Mouse (Mus musculus): ENCODE results near the gene Rps6ka2. TPM values are rescaled to one million over a fixed set of nuclear protein-coding genes. Genes with fewer than 3 reads are reported as not detected.

Rps6ka2 gene
- polyA plus RNA-seq, 1 experiment, result 0.03 TPM

DNA sequence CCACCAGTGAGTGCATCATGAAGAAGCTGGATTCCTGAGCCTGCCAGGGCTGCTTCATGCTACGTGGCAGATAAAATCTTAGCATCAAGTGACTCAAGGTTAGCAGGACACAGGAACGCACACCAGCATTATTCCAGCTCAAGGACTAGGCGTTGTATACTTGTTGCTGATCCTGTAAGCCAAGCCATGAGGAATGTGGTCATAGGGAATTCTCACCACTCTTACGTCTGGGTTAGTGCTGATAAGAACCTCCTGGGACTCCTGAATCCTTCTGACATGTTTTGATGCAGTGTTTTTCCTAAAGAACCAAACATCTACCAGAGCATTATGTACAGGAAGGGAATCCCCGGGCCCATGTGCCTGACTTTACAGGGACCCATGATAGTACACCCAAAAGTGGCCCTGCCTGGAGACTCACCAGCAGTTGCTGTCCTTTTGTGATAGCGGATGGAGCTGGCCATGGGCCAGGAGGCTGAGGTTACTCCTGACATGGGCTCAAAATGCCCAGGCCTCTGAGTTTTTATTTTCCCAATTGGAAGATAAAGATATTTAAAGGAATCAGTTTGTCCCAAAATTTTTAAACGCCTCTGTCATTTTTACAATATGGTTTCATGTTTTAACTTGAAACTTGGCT is 25.9 kb upstream of the Rps6ka2 start:
- H3K4me3 ChIP-seq (replicated peaks), result no peak overlapping the region
- H3K9me3 ChIP-seq (ENCODE audit: control insufficient read depth, low read length), result no peaks in the 10 kb centered on the region
- TF ChIP-seq GATA1 (IDR thresholded peaks at IDR 0.05; ENCODE audit: low read length) (no peak), TAL1 (IDR thresholded peaks at IDR 0.05; ENCODE audit: low read length) (no peak)
- no peaks in the 10 kb centered on the region for H3K4me1 ChIP-seq (ENCODE audit: control insufficient read depth)
- H3K27me3 ChIP-seq (ENCODE audit: control insufficient read depth), result no peaks in the 10 kb centered on the region
- H3K36me3 ChIP-seq (ENCODE audit: control insufficient read depth), result no peaks in the 10 kb centered on the region

DNA sequence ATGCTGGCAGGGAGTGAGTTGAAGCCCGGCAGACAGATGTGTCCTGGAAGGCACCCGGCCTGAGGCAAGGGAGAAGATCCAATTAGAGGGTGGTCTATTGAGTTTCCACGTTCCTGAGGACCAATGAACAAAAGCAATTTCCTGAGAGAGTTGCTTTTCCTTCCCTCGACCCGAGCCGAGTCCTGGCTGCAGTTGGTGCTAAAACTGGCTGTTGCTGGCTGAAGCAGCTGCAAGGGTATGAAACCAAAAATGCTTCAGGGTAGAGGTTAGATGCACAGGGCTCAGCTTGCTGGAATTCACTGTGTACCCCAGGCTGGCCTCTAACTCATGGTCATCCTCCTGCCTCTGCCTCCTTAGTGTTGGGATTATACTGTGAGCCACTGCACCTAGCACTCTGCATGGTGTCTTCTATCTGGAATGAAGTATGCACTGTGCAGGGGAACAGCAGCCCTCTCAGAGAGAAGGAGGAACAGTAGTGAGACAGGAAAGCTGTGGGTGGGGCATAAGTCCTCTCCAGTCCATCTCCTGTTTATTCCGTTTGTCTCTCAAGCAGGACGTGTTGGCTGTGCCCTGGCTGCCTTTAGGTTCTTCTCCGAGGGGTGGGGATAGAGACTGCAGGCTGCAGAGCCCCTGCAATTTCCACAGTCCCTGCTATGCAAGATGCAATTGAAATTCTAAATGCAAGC is 24.4 kb upstream of the Rps6ka2 start:
- TF ChIP-seq GATA1 (IDR thresholded peaks at IDR 0.05; ENCODE audit: low read length) (no peak), TAL1 (IDR thresholded peaks at IDR 0.05; ENCODE audit: low read length) (no peak)
- H3K4me3 ChIP-seq (replicated peaks), result no peak overlapping the region
- no peaks in the 10 kb centered on the region for H3K9me3 ChIP-seq (ENCODE audit: control insufficient read depth, low read length)
- no peaks in the 10 kb centered on the region for H3K36me3 ChIP-seq (ENCODE audit: control insufficient read depth)
- no peaks in the 10 kb centered on the region for H3K27me3 ChIP-seq (ENCODE audit: control insufficient read depth)
- no peaks in the 10 kb centered on the region for H3K4me1 ChIP-seq (ENCODE audit: control insufficient read depth)

DNA sequence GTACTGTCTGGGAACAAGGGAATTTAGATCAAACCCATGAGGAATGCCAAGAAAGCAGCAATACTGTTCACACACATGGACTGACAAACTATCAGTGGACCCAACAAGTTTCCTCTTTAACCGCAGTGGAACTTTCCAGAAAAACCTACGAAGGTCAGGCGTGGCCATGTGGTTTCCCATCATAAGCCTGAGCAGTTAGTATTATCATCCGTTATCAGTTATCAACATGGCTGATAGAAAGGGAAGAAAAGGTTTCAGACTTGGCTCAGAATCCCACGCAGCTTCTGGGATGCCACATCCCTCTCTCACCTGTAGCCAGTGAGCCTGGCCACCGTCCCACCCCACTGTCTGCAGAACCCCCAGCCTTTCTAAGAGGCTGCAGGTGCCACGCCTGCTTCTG is 23.4 kb upstream of the Rps6ka2 start:
- no peak for TF ChIP-seq TAL1 (IDR thresholded peaks at IDR 0.05; ENCODE audit: low read length)
- no peak for TF ChIP-seq GATA1 (IDR thresholded peaks at IDR 0.05; ENCODE audit: low read length)
- Histone ChIP-seq H3K9me3 (ENCODE audit: control insufficient read depth, low read length) (no peaks in the 10 kb centered on the region), H3K4me1 (ENCODE audit: control insufficient read depth) (no peaks in the 10 kb centered on the region), H3K27me3 (ENCODE audit: control insufficient read depth) (no peaks in the 10 kb centered on the region), H3K36me3 (ENCODE audit: control insufficient read depth) (no peaks in the 10 kb centered on the region), H3K4me3 (replicated peaks) (no peak overlapping the region)

DNA sequence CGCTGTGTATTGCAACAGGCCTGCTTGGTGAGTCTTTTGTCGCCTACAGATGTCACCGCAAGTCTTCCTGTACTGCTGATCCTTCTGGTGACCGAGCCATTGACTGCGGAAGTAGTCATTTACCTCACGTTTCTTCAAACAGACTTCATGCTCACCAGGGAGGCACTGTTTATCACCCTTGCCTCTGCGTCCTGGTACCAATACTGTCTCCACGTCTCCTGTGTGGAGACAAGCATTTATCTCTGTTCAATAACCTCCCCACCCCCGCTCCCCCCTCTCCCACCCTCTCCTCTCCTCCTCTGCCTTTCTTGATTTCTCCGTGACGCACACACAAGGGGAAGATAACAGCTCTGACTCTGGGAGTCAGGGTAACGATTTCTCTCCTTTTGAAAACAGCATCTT is 22.0 kb upstream of the Rps6ka2 start:
- TF ChIP-seq TAL1 (IDR thresholded peaks at IDR 0.05; ENCODE audit: low read length) (no peak), GATA1 (IDR thresholded peaks at IDR 0.05; ENCODE audit: low read length) (no peak)
- no peaks in the 10 kb centered on the region for H3K4me1 ChIP-seq (ENCODE audit: control insufficient read depth)
- H3K27me3 ChIP-seq (ENCODE audit: control insufficient read depth), result no peaks in the 10 kb centered on the region
- H3K9me3 ChIP-seq (ENCODE audit: control insufficient read depth, low read length), result no peaks in the 10 kb centered on the region
- no peaks in the 10 kb centered on the region for H3K36me3 ChIP-seq (ENCODE audit: control insufficient read depth)
- no peak overlapping the region for H3K4me3 ChIP-seq (replicated peaks)

DNA sequence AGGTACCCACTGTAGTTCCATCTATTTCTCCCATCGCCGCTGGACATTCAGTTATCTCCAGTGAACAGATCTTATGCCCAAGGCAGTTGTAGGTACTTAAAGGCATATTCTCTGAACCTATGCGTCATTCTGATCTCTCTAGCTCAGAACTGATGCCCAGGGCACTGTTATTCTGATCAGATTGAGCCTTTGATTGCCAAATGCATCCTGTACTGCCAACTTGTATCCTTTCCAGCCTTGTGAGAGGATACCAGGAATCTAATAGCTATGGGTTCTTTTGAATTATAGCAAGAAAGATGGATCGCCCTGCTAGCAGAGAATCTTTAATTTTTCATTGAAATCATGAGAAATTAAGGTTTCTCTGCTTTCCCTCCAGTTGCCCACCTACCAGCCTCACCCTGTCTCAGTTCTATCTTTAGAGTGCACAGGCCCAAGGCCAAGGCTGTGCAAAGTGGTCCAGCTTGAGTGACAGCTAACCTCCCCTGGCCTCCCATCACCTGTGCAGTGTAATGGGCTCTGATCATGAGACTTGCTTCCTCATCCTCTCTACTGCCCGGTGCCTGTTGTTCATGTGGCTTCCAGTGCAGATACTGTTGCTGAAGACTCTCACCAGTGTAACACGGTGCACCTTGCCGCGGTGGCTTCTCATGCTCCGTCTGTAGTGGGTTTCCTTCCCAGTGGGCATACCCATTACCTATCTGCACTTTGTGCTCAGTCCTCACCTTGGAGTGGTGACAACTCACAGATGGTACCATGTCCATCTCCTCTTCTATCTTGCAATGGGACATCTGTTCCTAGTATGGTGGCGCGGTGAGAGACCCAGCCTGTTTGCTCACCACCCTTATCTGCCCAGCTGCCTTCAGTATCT is 20.4 kb upstream of the Rps6ka2 start:
- Histone ChIP-seq H3K9me3 (ENCODE audit: control insufficient read depth, low read length) (no peaks in the 10 kb centered on the region), H3K36me3 (ENCODE audit: control insufficient read depth) (no peaks in the 10 kb centered on the region), H3K27me3 (ENCODE audit: control insufficient read depth) (no peaks in the 10 kb centered on the region), H3K4me1 (ENCODE audit: control insufficient read depth) (no peaks in the 10 kb centered on the region), H3K4me3 (replicated peaks) (no peak overlapping the region)
- no peak for TF ChIP-seq GATA1 (IDR thresholded peaks at IDR 0.05; ENCODE audit: low read length)
- no peak for TF ChIP-seq TAL1 (IDR thresholded peaks at IDR 0.05; ENCODE audit: low read length)

DNA sequence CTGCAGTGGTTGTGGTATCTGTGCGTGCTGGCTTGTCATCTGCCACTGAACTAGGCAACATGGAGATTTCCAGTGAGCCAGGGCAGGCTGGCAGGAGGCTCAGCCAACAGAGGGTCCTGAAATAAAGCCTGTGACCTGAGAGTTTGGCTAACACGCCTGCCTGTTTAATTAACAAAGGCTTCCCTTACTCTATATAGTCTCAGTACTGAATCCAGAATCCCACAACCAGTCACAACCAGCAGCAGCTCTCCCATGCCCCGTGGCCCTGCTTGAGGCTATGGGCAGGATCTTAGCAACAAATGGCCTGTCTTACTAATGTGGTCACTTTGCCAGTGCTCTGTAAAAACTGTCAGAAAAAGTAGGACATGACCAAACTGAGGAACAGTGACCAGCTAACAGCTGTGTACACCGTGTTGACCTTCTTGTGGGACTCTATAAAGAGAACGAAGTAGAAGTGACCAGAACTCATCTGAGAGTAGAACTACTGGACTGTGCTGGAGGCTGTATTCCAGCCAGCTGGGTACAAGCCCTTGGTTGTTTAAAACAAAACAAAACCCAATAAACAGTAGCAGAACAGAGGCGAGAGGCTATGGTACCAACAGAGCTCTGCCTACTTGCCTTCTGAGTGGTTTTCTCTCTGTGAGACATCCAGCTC is 18.3 kb upstream of the Rps6ka2 start:
- no peak for TF ChIP-seq GATA1 (IDR thresholded peaks at IDR 0.05; ENCODE audit: low read length)
- no peak for TF ChIP-seq TAL1 (IDR thresholded peaks at IDR 0.05; ENCODE audit: low read length)
- Histone ChIP-seq H3K4me1 (ENCODE audit: control insufficient read depth) (no peaks in the 10 kb centered on the region), H3K36me3 (ENCODE audit: control insufficient read depth) (no peaks in the 10 kb centered on the region), H3K4me3 (replicated peaks) (no peak overlapping the region), H3K27me3 (ENCODE audit: control insufficient read depth) (no peaks in the 10 kb centered on the region), H3K9me3 (ENCODE audit: control insufficient read depth, low read length) (no peaks in the 10 kb centered on the region)

DNA sequence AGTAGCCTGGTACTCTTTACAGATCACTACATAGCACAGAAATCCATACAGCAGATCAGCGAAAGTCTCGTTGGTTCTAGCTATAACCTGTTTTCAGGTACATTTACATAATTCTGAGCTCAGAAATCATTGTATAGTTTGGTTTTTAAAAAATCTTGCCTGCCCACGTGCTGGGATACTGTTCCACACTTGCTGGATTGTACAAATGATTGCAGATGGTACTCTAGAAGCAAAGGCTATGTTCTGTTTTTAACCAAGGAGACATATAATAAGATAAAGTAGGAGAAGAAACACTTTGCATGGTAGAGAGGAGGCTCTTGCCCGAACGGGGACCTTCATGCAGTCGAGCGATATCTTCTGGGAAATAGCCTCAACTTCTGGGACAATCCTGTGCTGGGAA is 17.3 kb upstream of the Rps6ka2 start:
- H3K36me3 ChIP-seq (ENCODE audit: control insufficient read depth), result no peaks in the 10 kb centered on the region
- no peaks in the 10 kb centered on the region for H3K4me1 ChIP-seq (ENCODE audit: control insufficient read depth)
- no peaks in the 10 kb centered on the region for H3K27me3 ChIP-seq (ENCODE audit: control insufficient read depth)
- no peak for TF ChIP-seq TAL1 (IDR thresholded peaks at IDR 0.05; ENCODE audit: low read length)
- no peak for TF ChIP-seq GATA1 (IDR thresholded peaks at IDR 0.05; ENCODE audit: low read length)
- H3K9me3 ChIP-seq (ENCODE audit: control insufficient read depth, low read length), result no peaks in the 10 kb centered on the region
- H3K4me3 ChIP-seq (replicated peaks), result no peak overlapping the region

DNA sequence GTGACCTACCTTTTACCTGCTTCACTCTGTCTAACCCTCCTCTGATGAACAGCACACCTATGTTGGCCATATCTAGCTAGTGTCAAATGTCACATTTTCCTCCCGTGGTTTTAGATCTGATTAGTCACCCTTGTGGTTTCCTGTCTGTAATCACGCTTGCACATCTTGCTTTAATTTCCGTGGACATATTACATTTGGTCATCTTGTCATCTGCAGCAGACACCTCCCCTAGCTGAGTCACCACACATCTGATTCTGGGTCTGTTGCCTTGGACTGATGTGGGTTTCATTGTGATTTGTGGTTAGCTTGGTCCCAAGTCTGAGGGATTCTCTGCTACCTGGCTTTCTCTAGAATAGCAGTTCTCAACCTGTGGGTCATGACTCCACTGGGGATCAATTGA is 6.0 kb upstream of the Rps6ka2 start:
- Histone ChIP-seq H3K4me3 (replicated peaks) (no peak overlapping the region), H3K27me3 (ENCODE audit: control insufficient read depth) (peaks cover 6% of the 10 kb centered on the region; the same call in 1 of the 2 replicates), H3K4me1 (ENCODE audit: control insufficient read depth) (no peaks in the 10 kb centered on the region; the same call in 1 of the 2 replicates), H3K9me3 (ENCODE audit: control insufficient read depth, low read length) (no peaks in the 10 kb centered on the region), H3K36me3 (ENCODE audit: control insufficient read depth) (no peaks in the 10 kb centered on the region)
- no peak for TF ChIP-seq GATA1 (IDR thresholded peaks at IDR 0.05; ENCODE audit: low read length)
- no peak for TF ChIP-seq TAL1 (IDR thresholded peaks at IDR 0.05; ENCODE audit: low read length)

All from erythroblast, embryonic 14.5 days (primary cell).